Mouse (Mus musculus) neutrophil, adult 83 days (primary cell): Measurements from ENCODE around the gene Plagl1. TPM values are rescaled to one million over a fixed set of nuclear protein-coding genes. Genes with fewer than 3 reads are reported as not detected.

ENCODE experiments used
- total RNA-seq, 2 experiments: library from RNA; stranded (reverse); gene quantifications; one replicate each; pipeline ENCODE4 v1.2.4; 2023

Plagl1 gene
- 1 to 10 TPM; 3.3 to 3.6 TPM for total RNA-seq

DNA sequence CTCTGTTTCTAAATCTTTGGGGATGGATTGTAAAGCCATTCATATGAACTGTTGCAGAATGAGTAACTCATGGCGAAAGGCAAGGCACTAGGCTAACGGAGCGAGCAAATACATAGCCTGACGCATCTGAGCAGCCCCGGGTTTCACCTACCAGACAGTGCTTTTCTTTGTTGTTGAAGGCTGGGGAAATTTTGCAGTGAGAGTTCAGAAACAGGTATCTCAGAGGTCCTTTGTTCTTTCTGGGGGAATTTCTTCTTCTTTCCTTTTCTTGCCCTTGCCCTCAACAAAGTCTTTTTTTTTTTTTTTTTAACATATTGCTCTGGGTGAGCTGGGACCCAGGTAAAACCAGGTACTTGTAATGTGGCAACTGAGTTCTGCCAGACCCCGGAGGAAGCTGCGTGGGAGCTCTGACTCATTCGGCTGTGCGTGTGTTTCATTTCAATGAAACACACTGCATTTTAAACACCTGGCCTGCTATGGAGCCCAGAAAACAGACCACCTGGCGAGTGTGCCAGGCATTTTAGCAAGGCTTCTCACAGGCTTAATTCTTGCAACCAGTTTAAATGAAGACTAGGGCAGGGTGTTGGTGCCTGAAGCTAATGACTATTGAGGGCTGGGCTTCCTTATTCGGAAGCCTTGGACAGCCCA, at the start of gene Plagl1:
TSS of gene Plagl1 (plus strand) at position 484 of the 648 bp plus-strand sequence.

DNA sequence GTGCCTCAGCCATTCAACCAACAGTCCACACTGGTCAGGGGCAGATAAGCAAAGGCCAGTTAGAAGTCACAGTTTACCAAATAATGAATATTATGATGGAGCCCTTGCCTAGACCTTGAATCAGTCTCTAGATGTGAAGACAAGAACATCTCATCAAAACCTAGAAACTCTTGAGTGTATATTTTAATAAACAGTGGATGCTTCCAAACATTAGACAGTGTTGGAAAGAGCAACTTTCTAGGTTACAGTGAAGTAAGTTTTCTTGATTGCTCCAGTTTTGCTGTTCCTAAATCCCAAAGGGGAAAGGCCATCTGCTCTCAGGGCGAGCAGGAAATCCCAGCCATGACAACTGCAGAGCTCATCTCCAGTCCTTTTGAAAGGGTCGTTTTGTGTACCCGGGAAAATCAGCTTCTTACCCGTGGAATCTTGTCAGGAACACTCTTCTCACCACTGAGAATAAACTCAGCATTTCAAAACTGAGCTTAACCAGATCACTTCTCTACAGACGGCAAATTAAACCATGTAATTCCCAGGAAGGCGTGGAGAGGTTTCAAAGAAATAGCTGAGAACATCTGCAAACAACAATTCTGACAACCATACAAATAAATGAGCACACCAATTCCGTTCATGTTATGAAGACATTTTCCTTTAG, 117.8 kb downstream of the Plagl1 start, which contains the start of gene Zc2hc1b:
TSS of gene Zc2hc1b (minus strand) at position 51 of the 652 bp plus-strand sequence.

Other genes starting within 250 kb of the Plagl1 start
- 10 to 100 TPM; 60.2 to 67.1 TPM for gene Utrn, start 191.1 kb upstream of the Plagl1 start, total RNA-seq
- gene Stx11, start 96.2 kb upstream of the Plagl1 start, total RNA-seq, result 10 to 100 TPM; 84.3 to 90.2 TPM
- 1 to 10 TPM; 7.6 to 8.4 TPM for gene Sf3b5, start 55.2 kb upstream of the Plagl1 start, total RNA-seq
- not detected for gene Zc2hc1b, start 117.5 kb downstream of the Plagl1 start, total RNA-seq
- gene Ltv1, start 132.7 kb downstream of the Plagl1 start, total RNA-seq, result 10 to 100 TPM; 30.7 to 32.2 TPM